Mouse (Mus musculus) kidney, embryonic 14.5 days (tissue): ENCODE data around the gene Tmed10. TPM values are rescaled to one million over a fixed set of nuclear protein-coding genes. Genes with fewer than 3 reads are reported as not detected.

ENCODE experiments used
- ATAC-seq: fragments of 200-750 bp; cut with Nextera tagmentation; 2 replicates; pipeline ENCODE4 v1.8.0; 2017; ENCODE audit warnings: moderate number of reproducible peaks, mild to moderate bottlenecking, moderate TSS enrichment, moderate library complexity; ENCODE audit not compliant: low FRiP score, low TSS enrichment
- H3K27ac ChIP-seq: fragments of 300-500 bp; sonication (generic); 2 replicates; pipeline ENCODE4 v1.5.1; 2014; ENCODE audit warnings: low read depth, mild to moderate bottlenecking, low read length, moderate library complexity, mixed read lengths
- H3K27me3 ChIP-seq: fragments of 300-500 bp; sonication (generic); 2 replicates; pipeline ENCODE4 v1.6.1; 2014; ENCODE audit warnings: mild to moderate bottlenecking, low read length; ENCODE audit not compliant: control insufficient read depth, insufficient read depth
- H3K36me3 ChIP-seq: fragments of 300-500 bp; sonication (generic); 2 replicates; pipeline ENCODE4 v1.6.1; 2014; ENCODE audit warnings: low read length, mixed read lengths; ENCODE audit not compliant: control insufficient read depth, insufficient read depth
- H3K4me1 ChIP-seq: fragments of 300-500 bp; sonication (generic); 2 replicates; pipeline ENCODE4 v1.6.1; 2014; ENCODE audit warnings: low read length, mixed read lengths; ENCODE audit not compliant: control insufficient read depth, insufficient read depth
- H3K4me2 ChIP-seq: fragments of 300-500 bp; sonication (generic); replicated peaks from 2 replicates; pipeline ENCODE4 v1.6.1; 2014; ENCODE audit warnings: low read depth, mild to moderate bottlenecking, low read length
- H3K4me3 ChIP-seq: fragments of 300-500 bp; sonication (generic); 2 replicates; pipeline ENCODE4 v1.5.1; 2014; ENCODE audit warnings: mild to moderate bottlenecking, low read length
- H3K9ac ChIP-seq: fragments of 300-500 bp; sonication (generic); 2 replicates; pipeline ENCODE4 v1.6.1; 2014; ENCODE audit warnings: low read depth, mild to moderate bottlenecking, low read length, moderate library complexity
- H3K9me3 ChIP-seq: fragments of 300-500 bp; sonication (generic); 2 replicates; pipeline ENCODE4 v1.6.1; 2016; ENCODE audit warnings: low read length; ENCODE audit not compliant: control insufficient read depth
- WGBS: fragments of 180-500 bp; shearing (Covaris S2); extraction: QIAGEN DNeasy Blood & Tissue Kit; methylation state at CpG from one replicate; pipeline ENCODE4 v1.1.7; 2014; 5-methylcytosine and 5-hydroxymethylcytosine counted together
- polyA plus RNA-seq: library from polyadenylated mRNA; unstranded; fragments of >200 nt; fragmentation: Nextera tagmentation; extraction: Ambion mirVana; gene quantifications from 2 replicates; pipeline ENCODE4 v1.2.1, GENCODE M21; 2014

The Tmed10 gene
- polyA plus RNA-seq, 1 experiment from 2014 or later, result 356 TPM

DNA sequence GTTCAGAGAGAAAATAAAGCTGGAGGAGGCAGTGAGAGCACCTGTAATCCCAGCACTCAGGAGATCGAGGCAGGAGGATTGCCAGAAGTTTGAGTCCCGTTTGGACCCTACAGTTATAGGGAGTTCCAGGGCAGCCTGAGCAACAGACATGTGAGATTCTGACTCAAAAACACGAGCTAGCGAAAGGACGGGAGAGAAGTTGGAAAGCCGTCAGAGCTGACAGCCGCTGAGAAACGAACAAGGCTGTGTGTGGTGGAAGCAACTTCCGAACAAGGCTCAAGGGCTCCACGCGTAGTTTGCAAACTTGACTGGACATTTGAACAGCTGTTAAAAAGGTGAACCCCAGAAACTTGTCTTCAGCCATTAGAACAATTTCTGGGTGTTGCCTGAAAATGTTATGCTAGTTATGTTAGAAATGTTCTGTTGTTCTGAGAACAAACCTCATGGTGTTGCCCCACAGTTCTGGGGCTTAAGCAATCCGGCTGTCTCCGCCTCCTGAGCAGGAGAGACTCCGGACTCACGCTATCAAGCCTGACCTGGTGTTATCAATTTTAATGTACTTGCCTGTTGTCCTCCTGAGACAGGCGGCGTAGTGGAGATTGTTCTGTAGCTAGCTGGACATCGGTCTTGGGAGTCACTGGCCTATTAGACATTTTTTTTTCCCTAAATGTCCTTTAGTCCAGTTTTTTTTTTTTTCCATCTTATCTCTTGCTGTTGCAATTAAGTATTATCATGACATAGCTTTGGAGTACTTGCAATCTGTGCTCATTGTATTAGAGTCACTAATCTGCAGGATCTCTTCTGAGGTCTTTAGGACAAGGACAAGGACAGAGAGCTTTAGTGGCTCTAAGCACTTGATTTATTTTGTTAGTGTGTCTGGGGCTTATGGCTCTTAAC lies 22.7 kb upstream of the Tmed10 start:
- Histone ChIP-seq H3K9me3 (no peaks in the 10 kb centered on the region), H3K36me3 (no peaks in the 10 kb centered on the region), H3K4me1 (no peaks in the 10 kb centered on the region), H3K27ac (no peak overlapping the region), H3K9ac (no peak overlapping the region), H3K4me2 (no peak overlapping the region), H3K27me3 (no peaks in the 10 kb centered on the region), H3K4me3 (no peak overlapping the region)
- ATAC-seq, result no peak
- WGBS, result 76% methylated on average over 18 of the region's 18 CpGs

DNA sequence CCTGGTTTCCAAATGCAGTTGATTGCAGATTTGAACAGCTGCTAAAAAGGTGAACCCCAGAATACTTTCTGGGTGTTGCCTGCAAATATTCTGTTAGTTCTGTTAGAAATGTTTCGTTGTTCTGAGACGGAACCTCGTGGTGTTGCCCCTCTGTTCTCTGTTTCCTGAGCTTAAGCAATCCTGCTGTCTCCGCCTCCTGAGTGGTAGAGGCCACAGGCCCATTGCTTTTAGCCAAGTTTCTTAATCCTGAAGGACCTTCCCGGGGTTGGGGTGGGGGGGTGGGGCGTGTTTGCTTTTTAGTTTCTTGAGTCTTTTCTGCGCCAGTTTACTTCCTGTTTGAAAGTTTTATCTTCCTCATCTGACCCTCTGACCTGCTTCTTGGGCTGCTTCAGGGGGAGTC lies 19.3 kb upstream of the Tmed10 start:
- H3K4me1 ChIP-seq, result no peaks in the 10 kb centered on the region
- H3K9me3 ChIP-seq, result no peaks in the 10 kb centered on the region
- H3K4me2 ChIP-seq, result no peak overlapping the region
- WGBS, result 60% methylated on average over 7 of the region's 7 CpGs
- no peak overlapping the region for H3K27ac ChIP-seq
- no peak overlapping the region for H3K9ac ChIP-seq
- no peak for ATAC-seq
- no peak overlapping the region for H3K4me3 ChIP-seq
- H3K36me3 ChIP-seq, result no peaks in the 10 kb centered on the region
- H3K27me3 ChIP-seq, result no peaks in the 10 kb centered on the region

DNA sequence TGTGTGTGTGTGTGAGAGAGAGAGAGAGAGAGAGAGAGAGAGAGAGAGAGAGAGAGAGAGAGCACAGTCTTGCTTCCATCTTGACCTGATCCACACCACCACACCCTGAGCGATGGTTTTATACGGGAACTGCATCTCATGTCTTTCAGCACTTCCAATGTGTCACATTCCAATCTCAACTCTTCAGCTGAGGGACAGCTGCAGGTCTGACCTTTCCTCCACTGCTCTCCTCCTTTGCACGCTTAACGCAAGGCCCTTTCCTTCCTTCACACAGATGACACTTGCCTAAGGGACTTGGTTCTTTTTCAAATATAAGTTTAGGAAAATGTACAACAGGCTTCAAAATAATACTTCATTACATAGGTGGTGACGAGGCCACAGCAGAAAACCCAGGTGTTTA lies 18.9 kb upstream of the Tmed10 start:
- no peak overlapping the region for H3K27ac ChIP-seq
- H3K9me3 ChIP-seq, result no peaks in the 10 kb centered on the region
- no peaks in the 10 kb centered on the region for H3K27me3 ChIP-seq
- no peak overlapping the region for H3K9ac ChIP-seq
- no peak for ATAC-seq
- H3K4me1 ChIP-seq, result no peaks in the 10 kb centered on the region
- H3K36me3 ChIP-seq, result no peaks in the 10 kb centered on the region
- 85% methylated on average over 5 of the region's 5 CpGs for WGBS
- no peak overlapping the region for H3K4me3 ChIP-seq
- H3K4me2 ChIP-seq, result no peak overlapping the region

DNA sequence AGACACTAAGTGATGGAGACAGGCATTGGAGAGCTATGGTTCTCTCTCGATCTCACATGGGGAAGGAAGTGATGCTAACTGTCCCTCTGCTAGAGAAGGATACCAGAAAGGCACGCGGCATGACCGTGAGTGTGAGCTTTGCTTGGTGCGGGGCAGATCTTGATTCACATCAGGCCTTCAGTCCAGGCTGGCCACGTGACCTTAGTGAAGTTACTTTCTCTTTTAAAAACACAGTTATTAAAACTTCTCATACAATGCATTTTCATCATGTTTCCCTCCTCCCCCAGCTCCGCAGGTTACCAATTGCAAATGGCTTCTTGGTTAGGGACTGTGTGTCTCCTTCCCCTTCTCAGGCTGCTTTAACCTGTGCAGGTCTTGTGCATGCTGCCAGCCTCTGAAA lies 16.5 kb upstream of the Tmed10 start:
- no peak overlapping the region for H3K27ac ChIP-seq
- H3K4me2 ChIP-seq, result no peak overlapping the region
- 86% methylated on average over 7 of the region's 7 CpGs for WGBS
- no peaks in the 10 kb centered on the region for H3K36me3 ChIP-seq
- H3K9me3 ChIP-seq, result no peaks in the 10 kb centered on the region
- no peaks in the 10 kb centered on the region for H3K27me3 ChIP-seq
- ATAC-seq, result no peak
- H3K4me1 ChIP-seq, result no peaks in the 10 kb centered on the region
- no peak overlapping the region for H3K4me3 ChIP-seq
- H3K9ac ChIP-seq, result no peak overlapping the region

DNA sequence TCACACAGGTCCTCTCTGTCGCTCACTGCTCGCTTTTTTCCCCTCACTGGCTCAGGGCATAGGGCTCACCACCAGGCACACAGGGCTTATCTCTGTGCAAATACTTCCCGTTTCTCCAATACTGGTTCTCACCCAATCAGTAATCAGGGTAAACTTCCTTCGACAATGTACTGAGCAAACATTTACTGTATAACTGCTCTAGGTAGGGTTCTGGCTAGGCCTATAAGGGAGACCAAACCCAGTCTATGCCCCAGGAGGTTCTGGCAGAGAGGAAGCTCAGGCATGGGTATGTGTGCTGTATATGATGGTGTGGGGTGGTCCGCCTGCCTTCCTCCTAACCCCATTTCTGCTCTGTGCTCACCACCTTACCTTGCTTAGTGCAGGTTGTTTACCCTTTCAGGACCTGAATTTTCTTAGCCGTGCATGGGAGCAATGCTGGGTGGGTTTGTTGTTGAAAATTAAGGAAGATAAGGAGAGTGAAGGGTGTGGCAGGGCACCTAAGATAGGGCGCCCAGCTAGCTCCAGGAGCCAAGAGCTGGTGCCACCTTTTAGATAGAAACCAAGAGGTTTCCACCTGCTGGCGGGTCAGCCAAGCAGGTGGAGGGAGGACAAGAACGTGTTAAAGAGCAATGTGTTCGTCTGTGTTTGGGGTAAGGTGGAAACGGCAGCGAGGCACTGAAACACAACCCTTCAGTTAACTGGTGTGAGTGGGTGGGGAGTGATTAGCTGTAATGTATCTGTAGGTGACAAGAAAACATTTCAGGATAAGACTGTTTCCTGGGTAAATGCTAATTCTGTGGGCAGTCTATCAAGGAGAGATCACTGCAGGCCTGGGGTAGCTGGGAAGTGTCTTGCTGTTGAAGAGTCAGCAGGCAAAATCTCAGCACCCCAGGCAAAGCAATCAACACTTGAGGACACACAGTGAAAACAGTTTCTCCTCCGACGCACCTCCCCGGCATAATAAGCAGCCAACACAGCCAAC lies 14.8 kb upstream of the Tmed10 start:
- Histone ChIP-seq H3K4me1 (no peaks in the 10 kb centered on the region), H3K4me2 (no peak overlapping the region), H3K27ac (no peak overlapping the region), H3K27me3 (no peaks in the 10 kb centered on the region), H3K36me3 (no peaks in the 10 kb centered on the region), H3K4me3 (no peak overlapping the region), H3K9me3 (no peaks in the 10 kb centered on the region), H3K9ac (no peak overlapping the region)
- 73% methylated on average over 15 of the region's 15 CpGs for WGBS
- no peak for ATAC-seq

DNA sequence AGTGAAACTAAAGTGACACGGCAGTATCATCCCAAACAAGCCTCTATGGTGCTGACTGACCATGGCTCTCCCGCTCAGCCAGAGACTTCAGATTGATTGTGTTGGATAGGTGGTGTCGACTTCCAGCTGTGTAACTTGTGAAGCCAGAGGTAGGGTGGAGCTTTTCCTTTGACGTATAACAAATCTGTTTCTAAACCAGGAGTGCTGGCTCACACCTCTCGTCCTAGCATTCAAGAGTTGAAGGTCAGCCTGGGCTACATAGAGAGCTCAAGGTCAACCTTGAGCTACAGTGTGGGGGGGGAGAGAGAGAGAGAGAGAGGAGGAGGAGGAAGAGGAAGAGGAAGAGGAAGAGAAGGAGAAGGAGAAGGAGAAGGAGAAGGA lies 11.3 kb upstream of the Tmed10 start:
- no peaks in the 10 kb centered on the region for H3K9me3 ChIP-seq
- H3K27me3 ChIP-seq, result no peaks in the 10 kb centered on the region
- ATAC-seq, result no peak
- no peak overlapping the region for H3K4me3 ChIP-seq
- no peak overlapping the region for H3K27ac ChIP-seq
- H3K4me2 ChIP-seq, result no peak overlapping the region
- H3K36me3 ChIP-seq, result no peaks in the 10 kb centered on the region
- WGBS, result 50% methylated on average over 5 of the region's 5 CpGs
- H3K4me1 ChIP-seq, result no peaks in the 10 kb centered on the region
- H3K9ac ChIP-seq, result no peak overlapping the region

DNA sequence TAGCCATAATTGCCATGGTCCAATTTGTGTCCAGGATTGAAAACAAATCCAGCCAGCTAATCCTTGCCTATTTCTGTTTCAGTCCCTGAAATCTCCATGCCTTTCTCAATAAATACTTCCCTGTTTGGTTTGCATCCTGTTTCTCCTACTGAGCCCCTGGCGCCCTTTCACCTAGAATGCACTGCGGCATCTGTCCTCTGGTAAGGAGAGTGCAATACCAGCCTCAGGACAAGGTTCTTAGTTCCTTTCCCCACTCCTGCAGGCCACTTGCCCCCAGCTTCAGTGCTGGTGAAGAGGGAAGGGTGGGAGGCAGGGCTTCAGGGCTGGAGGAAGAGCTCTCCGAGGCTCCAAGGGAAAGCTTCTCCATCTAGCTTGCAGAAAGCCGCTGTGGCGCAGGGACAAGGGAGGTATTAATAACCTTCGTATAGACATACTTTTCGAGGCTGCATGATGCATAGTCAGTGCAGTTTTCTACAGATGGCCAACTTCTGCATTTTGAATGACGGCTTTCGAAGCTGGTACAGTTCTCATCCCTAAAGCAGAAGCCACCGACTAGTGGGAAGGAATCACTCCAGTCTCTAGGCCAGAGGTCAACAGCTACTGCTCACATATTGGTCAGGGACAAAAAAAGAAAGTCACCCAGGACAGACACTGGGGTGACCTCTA lies 10.8 kb upstream of the Tmed10 start:
- no peak overlapping the region for H3K4me3 ChIP-seq
- no peaks in the 10 kb centered on the region for H3K36me3 ChIP-seq
- 78% methylated on average over 10 of the region's 10 CpGs for WGBS
- no peak overlapping the region for H3K9ac ChIP-seq
- H3K4me2 ChIP-seq, result no peak overlapping the region
- no peak overlapping the region for H3K27ac ChIP-seq
- no peaks in the 10 kb centered on the region for H3K9me3 ChIP-seq
- H3K4me1 ChIP-seq, result no peaks in the 10 kb centered on the region
- ATAC-seq, result no peak
- H3K27me3 ChIP-seq, result no peaks in the 10 kb centered on the region

DNA sequence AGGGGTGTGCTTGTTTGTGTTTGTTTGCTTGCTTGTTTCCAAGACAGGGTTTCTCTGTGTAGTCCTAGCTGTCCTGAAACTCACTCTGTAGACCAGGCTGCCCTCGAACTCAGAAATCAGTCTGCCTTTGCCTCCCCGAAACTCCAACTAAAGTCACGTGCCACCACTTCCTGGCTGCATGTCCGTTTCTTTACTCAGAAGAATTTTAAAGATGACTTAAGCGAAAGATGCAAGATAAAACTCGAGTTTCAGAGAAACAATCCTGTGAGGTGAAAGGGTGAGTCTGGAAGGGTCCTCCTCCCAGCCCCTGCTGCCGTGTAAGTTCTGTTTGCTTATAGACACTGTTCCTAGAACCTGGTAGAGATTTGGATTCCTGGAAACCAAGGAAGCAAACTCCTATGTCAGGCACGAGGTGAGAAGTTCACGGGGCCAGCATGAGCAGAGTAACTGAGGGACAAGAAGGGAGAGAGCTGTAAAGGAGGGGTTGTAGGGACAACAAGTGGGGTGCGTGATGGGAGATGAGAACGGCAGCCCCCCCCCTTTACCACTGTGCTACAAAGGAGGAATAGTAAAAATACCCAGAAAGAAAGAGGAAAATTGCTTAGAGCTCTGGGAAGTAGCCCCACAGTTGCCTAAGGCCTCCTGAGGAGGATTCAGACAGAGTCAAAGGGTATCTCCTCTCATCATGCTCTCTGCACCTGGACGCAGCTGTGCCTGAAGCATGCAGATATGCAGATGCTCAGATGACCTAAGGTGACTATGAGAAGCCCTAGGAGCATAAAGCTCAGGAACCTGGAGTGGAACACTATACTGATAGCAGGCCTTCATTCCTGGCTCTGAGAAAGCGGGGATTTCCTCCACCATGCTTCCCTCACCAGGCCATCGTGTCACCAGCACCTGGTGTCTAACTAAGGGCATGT lies 8.4 kb upstream of the Tmed10 start:
- Histone ChIP-seq H3K4me3 (no peak overlapping the region), H3K4me2 (no peak overlapping the region), H3K36me3 (no peaks in the 10 kb centered on the region), H3K27ac (no peak overlapping the region), H3K27me3 (no peaks in the 10 kb centered on the region), H3K4me1 (no peaks in the 10 kb centered on the region), H3K9me3 (no peaks in the 10 kb centered on the region), H3K9ac (no peak overlapping the region)
- ATAC-seq, result no peak
- 75% methylated on average over 14 of the region's 14 CpGs for WGBS
